Mouse (Mus musculus) liver, embryonic 14.5 days (tissue): ENCODE measurements around the gene Pde4d. TPM values are rescaled to one million over a fixed set of nuclear protein-coding genes. Genes with fewer than 3 reads are reported as not detected.
A peak's percentile ranks its signal among the peaks of the same experiment; 100 is the strongest.

ENCODE experiments used
- ATAC-seq: fragments of 200-750 bp; cut with Nextera tagmentation; 2 replicates; pipeline ENCODE4 v1.8.0; 2017; ENCODE audit warnings: moderate number of reproducible peaks, mild to moderate bottlenecking, moderate library complexity; ENCODE audit not compliant: insufficient read depth
- DNase-seq, 3 experiments: peaks; one replicate each; pipeline ENCODE4 v3.0.0-alpha.2; 2012 to 2013; ENCODE audit warnings: low read depth in 3 of 3, low spot score in 3 of 3
- H3K27ac ChIP-seq: fragments of 300-500 bp; sonication (generic); 2 replicates; pipeline ENCODE4 v1.5.1; 2014; ENCODE audit warnings: moderate library complexity, mild to moderate bottlenecking, control low read depth, inconsistent platforms
- H3K27me3 ChIP-seq: fragments of 300-500 bp; sonication (generic); 2 replicates; pipeline ENCODE4 v1.6.1; 2014; ENCODE audit warnings: mild to moderate bottlenecking, low read length, moderate library complexity; ENCODE audit not compliant: control insufficient read depth, insufficient read depth
- H3K36me3 ChIP-seq: fragments of 300-500 bp; sonication (generic); replicated peaks from 2 replicates; pipeline ENCODE4 v1.6.1; 2014; ENCODE audit warnings: low read depth; ENCODE audit not compliant: control insufficient read depth, insufficient read depth
- H3K4me1 ChIP-seq, 2 experiments: fragments of 200-500 bp in 1 of 2; fragments of 300-500 bp in 1 of 2; sonication (generic) in 1 of 2; replicated peaks; 2 replicates each; pipeline ENCODE4 v1.6.1; 2012 to 2014; ENCODE audit warnings: antibody characterized with exemption in 1 of 2, inconsistent platforms in 1 of 2, low read length in 1 of 2; ENCODE audit not compliant: control insufficient read depth in 2 of 2, insufficient read depth in 2 of 2
- H3K4me2 ChIP-seq: fragments of 300-500 bp; sonication (generic); 2 replicates; pipeline ENCODE4 v1.6.1; 2014; ENCODE audit warnings: low read depth, mild to moderate bottlenecking, control low read depth, moderate library complexity
- H3K4me3 ChIP-seq, 2 experiments: fragments of 200-500 bp in 1 of 2; fragments of 300-500 bp in 1 of 2; sonication (generic) in 1 of 2; 2 replicates each; pipeline ENCODE4 v1.5.1; 2012 to 2014; ENCODE audit warnings: low read depth in 2 of 2, low read length in 2 of 2, mild to moderate bottlenecking in 2 of 2, control low read depth in 1 of 2, inconsistent platforms in 1 of 2, moderate library complexity in 1 of 2; ENCODE audit not compliant: insufficient read depth in 1 of 2
- H3K9ac ChIP-seq: fragments of 300-500 bp; sonication (generic); replicated peaks from 2 replicates; pipeline ENCODE4 v1.6.1; 2014; ENCODE audit warnings: mild to moderate bottlenecking, control low read depth, moderate library complexity
- H3K9me3 ChIP-seq: fragments of 300-500 bp; sonication (generic); 2 replicates; pipeline ENCODE4 v1.6.1; 2016; ENCODE audit warnings: low read length, mixed read lengths; ENCODE audit not compliant: control insufficient read depth
- CTCF ChIP-seq: IDR thresholded peaks from 2 replicates; pipeline ENCODE4 v1.5.1; 2016; ENCODE audit warnings: antibody characterized with exemption, low read depth, control low read depth
- EP300 ChIP-seq: IDR thresholded peaks from 2 replicates; pipeline ENCODE4 v1.6.1; 2016; ENCODE audit warnings: antibody characterized with exemption, low read depth
- WGBS: fragments of 180-500 bp; shearing (Covaris S2); extraction: QIAGEN DNeasy Blood & Tissue Kit; methylation state at CpG from one replicate; pipeline ENCODE4 v1.1.7; 2014; ENCODE audit not compliant: insufficient replicate concordance; 5-methylcytosine and 5-hydroxymethylcytosine counted together
- polyA plus RNA-seq, 2 experiments: library from polyadenylated mRNA; depleted of rRNA in 1 of 2; stranded (reverse) in 1 of 2; unstranded in 1 of 2; fragments of >200 nt; fragmentation: Nextera tagmentation in 1 of 2; extraction: Ambion mirVana in 1 of 2; gene quantifications; 2 replicates each; pipeline versions ENCODE4 v1.2.1 to v1.2.3; 2012 to 2014

Pde4d gene
- polyA plus RNA-seq, 2 experiments, result 4.9 to 8.6 TPM

DNA sequence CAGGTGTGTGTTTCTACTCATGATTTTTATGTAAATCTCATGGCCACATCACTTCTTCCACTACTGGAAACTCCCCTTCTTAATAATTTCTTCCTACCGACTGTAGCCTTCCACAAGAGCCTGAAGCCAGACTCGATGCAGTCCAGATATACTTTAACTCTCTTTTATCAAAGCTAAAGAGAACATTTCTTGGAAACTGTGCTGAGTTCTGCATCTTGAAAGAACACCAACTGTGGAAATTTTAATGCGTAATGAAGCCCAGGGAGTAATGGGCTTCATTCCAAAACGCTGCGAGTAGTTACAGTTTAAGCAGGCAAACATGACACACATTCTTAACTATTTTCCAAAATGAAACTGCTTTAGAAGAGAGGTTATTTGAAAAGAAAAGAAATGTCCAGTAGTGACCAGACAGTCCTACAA, 92.6 kb downstream of the Pde4d start:
- Histone ChIP-seq H3K4me3 (no peak overlapping the region), H3K9me3 (no peaks in the 10 kb centered on the region), H3K9ac (no peak overlapping the region), H3K27me3 (no peaks in the 10 kb centered on the region), H3K4me1 (no peaks in the 10 kb centered on the region), H3K27ac (no peak overlapping the region), H3K36me3 (no peaks in the 10 kb centered on the region), H3K4me2 (no peak overlapping the region)
- 76% methylated on average over 5 of the region's 5 CpGs for WGBS
- ATAC-seq, result no peak
- DNase-seq, result no peak
- TF ChIP-seq CTCF (no peak), EP300 (no peak)

DNA sequence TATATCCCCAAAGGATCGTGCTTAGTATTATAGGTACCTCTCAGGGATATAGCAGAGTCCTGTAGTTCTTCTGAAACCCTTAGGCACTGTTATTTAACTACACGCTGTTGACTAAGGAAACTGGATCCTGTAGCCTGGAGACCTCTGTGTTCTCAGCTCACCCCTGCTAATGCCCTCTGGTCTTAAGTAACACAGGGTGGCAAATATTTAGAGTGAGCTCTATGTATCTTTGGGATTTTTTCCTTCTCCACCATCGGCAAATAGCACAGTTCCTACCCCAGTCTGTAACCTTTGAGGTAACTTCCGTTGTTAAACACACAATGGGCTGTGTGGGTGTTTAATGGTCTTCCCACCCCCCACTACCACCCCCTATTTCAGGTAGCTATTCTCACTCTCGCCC, 102.5 kb downstream of the Pde4d start:
- H3K27me3 ChIP-seq, result no peaks in the 10 kb centered on the region
- no peaks in the 10 kb centered on the region for H3K4me1 ChIP-seq
- no peaks in the 10 kb centered on the region for H3K36me3 ChIP-seq
- DNase-seq (no peak), ATAC-seq (no peak)
- no peak overlapping the region for H3K4me2 ChIP-seq
- no peak overlapping the region for H3K4me3 ChIP-seq
- no peak for TF ChIP-seq EP300
- TF ChIP-seq CTCF, result no peak
- H3K9ac ChIP-seq, result no peak overlapping the region
- H3K9me3 ChIP-seq, result no peaks in the 10 kb centered on the region
- WGBS, result 48% methylated on average over 5 of the region's 5 CpGs
- no peak overlapping the region for H3K27ac ChIP-seq

DNA sequence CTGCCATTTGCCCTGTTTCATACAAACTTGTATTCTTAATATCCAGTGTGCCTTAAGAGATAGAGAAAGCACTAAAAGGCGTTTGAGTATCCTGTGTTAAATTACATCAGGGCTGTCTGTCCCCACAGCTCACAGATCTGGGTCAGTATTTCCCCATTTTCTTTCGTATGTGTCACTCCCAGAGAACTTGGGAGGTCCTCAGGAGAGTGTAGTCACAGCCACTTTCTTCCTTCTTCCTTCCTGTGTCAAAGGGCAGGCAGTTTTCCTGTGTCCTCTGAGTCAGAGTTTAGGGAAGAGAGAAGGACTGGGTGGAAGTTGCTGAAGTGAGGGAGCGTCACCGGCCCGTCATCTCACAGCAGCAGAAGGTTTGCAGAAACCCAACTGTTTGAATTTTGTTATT, 103.2 kb downstream of the Pde4d start:
- Histone ChIP-seq H3K36me3 (no peaks in the 10 kb centered on the region), H3K27ac (no peak overlapping the region), H3K4me1 (no peaks in the 10 kb centered on the region), H3K9me3 (no peaks in the 10 kb centered on the region), H3K9ac (no peak overlapping the region), H3K27me3 (no peaks in the 10 kb centered on the region), H3K4me2 (no peak overlapping the region), H3K4me3 (no peak overlapping the region)
- TF ChIP-seq CTCF (no peak), EP300 (no peak)
- ATAC-seq (no peak), DNase-seq (peak in 1 of 3 experiments; percentile 2)
- 30% methylated on average over 5 of the region's 5 CpGs for WGBS

DNA sequence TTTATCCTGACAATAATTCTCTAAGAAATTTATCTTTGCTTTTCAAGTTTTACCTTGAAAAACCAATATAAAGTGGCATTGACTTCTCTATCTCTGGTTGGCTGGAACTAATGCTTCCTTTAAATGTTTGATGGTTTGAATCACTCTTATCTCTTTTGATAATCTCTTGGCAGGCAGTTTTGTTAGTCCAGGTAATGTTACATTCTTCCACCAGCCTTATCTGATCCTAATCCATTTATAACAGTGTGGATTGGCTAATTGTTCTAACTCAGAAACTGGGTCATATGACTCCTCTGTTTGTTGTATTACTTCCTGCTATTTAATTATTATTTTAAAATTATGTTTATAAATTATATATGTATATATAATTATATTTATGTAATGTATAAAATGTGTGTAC, 105.2 kb downstream of the Pde4d start:
- TF ChIP-seq EP300 (no peak), CTCF (no peak)
- ATAC-seq, result no peak

DNA sequence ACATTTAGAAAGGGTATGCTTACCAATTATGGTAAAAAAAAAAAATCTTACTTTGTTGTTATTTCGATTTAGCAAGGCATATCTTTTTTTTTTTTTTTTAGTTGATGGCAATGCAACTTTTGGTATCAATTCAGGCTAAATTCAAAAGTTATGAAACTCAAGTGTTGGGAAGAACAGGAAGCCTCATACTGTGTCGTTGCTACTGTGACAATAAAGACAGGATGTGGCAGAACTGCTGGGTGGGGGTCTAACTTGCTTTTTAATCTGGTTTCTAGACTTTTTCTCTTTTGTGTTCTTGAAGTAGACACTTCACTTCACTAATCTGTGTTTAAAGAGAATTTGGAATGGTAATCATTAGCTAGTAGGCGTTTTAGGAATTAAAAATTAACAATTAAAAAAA, 147.2 kb downstream of the Pde4d start:
- H3K36me3 ChIP-seq, result no peaks in the 10 kb centered on the region
- no peak overlapping the region for H3K4me2 ChIP-seq
- WGBS, result 20% methylated on average over 3 of the region's 3 CpGs
- H3K4me3 ChIP-seq, result no peak overlapping the region
- DNase-seq (no peak), ATAC-seq (no peak)
- no peak overlapping the region for H3K27ac ChIP-seq
- TF ChIP-seq CTCF (no peak), EP300 (no peak)
- H3K27me3 ChIP-seq, result no peaks in the 10 kb centered on the region
- H3K4me1 ChIP-seq, result no peaks in the 10 kb centered on the region
- no peaks in the 10 kb centered on the region for H3K9me3 ChIP-seq
- H3K9ac ChIP-seq, result no peak overlapping the region

More for the DNA sequence above, 105.2 kb downstream of the Pde4d start:
- H3K36me3 ChIP-seq, result no peaks in the 10 kb centered on the region
- H3K27ac ChIP-seq, result no peak overlapping the region
- H3K4me1 ChIP-seq, result no peaks in the 10 kb centered on the region
- no peaks in the 10 kb centered on the region for H3K9me3 ChIP-seq
- no peak for DNase-seq
- no peak overlapping the region for H3K9ac ChIP-seq
- H3K4me2 ChIP-seq, result no peak overlapping the region
- no peak overlapping the region for H3K4me3 ChIP-seq
- no peaks in the 10 kb centered on the region for H3K27me3 ChIP-seq

DNA sequence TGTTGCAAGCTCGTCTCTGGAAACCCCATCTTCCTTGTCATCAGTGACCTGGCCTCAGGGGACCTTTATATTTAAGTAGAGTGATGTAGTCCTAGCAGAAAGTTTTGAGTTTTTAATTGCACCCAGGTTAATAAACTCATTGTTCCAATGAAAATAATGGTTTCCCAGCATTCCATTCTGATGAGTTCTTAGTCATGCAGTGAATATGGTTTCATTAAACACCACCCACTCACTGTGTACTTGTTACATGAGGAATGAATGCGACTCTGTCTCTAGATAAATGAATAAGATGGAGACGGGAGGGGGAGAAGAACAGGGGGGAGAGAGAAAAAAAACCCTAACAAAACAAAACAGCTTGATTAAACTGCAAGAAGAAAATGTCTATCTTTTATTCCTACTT, 148.9 kb downstream of the Pde4d start:
- Histone ChIP-seq H3K4me2 (no peak overlapping the region), H3K4me3 (no peak overlapping the region), H3K9ac (no peak overlapping the region), H3K4me1 (no peaks in the 10 kb centered on the region), H3K36me3 (no peaks in the 10 kb centered on the region), H3K27me3 (no peaks in the 10 kb centered on the region), H3K9me3 (no peaks in the 10 kb centered on the region), H3K27ac (no peak overlapping the region)
- 61% methylated on average over 3 of the region's 3 CpGs for WGBS
- DNase-seq (no peak), ATAC-seq (no peak)
- TF ChIP-seq EP300 (no peak), CTCF (no peak)
